Mouse (Mus musculus): ENCODE measurements around the gene Mccc2. TPM values are rescaled to one million over a fixed set of nuclear protein-coding genes. Genes with fewer than 3 reads are reported as not detected.

Gene Mccc2
- total RNA-seq (2021), result 10 to 100 TPM; 29.2 to 33.6 TPM
- long read RNA-seq, experiment 1, transcript Mccc2-201 (17 exons, 2,123 nt), result major isoform, 47 of 54 reads
- long read RNA-seq, experiment 1, partial matches to known transcripts, result 2 of 54 reads
- long read RNA-seq, experiment 1, other reads (novel, unspliced or antisense), result 5 of 54 reads
- long read RNA-seq, experiment 2, transcript Mccc2-201 (17 exons, 2,123 nt), result major isoform, 46 of 56 reads
- long read RNA-seq, experiment 2, partial matches to known transcripts, result 2 of 56 reads
- long read RNA-seq, experiment 2, other reads (novel, unspliced or antisense), result 8 of 56 reads

DNA sequence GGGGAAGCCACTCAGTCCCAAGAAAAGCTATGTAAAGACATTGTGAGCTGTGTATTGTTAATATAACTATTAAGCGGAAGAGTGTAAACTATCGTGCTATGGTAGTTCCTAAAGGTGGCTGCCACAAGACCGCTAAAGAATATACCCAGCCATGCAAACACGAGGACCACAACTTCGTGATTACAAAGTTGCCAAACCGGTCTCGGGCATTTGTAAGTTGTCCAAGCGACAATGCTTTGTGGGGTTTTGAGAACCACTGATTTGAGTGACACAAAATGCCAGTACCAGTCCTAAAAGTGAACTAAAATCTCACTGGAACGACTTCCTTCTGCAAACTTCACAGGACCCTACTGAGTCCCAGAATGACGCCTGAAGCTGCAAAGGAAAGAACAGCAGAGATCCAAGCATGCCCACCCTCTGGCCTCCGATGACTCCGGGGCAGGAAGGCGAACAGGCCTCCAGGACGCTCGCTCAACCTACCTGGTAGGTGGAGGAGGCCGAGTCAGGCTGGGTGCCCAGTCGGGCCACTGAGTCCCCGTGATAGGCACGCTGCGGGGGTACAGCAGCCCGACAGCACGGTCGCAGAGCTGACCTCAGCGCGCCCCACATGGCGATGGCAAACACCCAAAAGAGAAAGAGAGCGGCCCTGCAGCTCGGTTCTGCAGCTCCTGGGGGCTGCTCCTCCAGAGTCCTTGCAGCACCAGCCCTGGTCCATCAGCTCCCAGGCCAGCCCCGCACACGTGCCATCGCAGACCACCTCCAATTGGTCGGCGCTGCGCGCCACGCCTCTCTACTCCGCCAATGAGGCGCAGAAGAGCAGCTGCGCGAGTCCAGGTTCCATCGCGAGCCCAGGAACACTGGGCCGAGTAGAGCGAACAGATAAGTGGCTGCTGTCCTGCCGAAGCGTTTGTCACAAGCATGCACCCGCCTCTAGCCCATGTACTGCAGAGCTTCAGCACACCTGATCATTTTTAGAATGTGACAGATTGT is at the start of gene Mccc2:
TSS of gene Mccc2 (minus strand) at position 734 of the 990 bp plus-strand sequence.
- DNase-seq (ENCODE audit: low spot score), result peak; percentile 77

GRCm38 (mm10) chr13:100063936-100064335 is 48.5 kb upstream of the Mccc2 start:
- DNase-seq (ENCODE audit: low spot score), result no peak

- DNase-seq (ENCODE audit: low spot score), result peak; percentile 10
Measured at GRCm38 (mm10) chr13:100057738-100058137, 42.3 kb upstream of the Mccc2 start.

GRCm38 (mm10) chr13:100026013-100026412 is 10.6 kb upstream of the Mccc2 start:
- DNase-seq (ENCODE audit: low spot score), result no peak

DNA sequence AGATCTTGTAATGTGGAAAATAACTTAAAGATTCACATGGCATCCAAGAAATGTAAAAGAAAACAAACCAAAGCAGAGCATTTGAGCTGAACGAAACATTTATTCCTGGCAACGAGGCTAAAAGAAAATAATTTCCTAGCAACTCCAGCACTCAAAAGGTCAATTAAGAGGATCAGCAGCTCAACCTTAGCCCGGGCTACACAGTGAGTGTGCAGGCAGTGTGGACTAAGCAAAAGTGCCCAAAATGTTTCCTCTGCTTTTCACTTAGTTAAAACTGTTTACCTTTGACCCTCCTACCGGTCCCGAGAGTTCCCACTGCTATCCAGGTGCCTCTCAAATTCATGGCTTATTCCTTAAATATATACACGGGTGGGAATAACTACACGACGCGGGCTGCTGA is 1.5 kb upstream of the Mccc2 start:
- DNase-seq (ENCODE audit: low spot score), result no peak

- DNase-seq (ENCODE audit: low spot score), result no peak
Measured at GRCm38 (mm10) chr13:100015937-100016336, 498 bp upstream of the Mccc2 start.

- DNase-seq (ENCODE audit: low spot score), result no peak
Measured at GRCm38 (mm10) chr13:100005911-100006496, 9.4 kb downstream of the Mccc2 start.

DNA sequence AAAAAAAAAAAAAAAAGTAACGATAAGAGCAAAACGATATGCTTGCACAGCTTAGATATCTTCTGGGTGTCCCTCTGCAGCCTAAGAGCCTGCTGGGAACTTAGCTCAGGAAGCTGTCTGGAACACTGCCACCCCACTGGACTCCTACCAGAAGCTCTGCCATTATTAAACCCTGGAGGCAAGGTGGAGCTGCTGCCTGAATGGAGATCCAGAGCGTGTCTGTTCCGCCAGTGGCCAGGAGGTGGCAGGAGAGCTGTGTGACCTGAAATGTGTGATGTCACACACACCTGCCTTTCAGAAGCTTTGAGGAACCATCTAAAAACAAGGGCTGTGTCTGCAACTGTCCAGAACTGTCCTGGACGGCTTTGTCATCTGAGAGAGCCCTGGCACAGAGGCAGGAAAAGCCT is 13.6 kb downstream of the Mccc2 start:
- peak; percentile 89 for DNase-seq (ENCODE audit: low spot score)

DNA sequence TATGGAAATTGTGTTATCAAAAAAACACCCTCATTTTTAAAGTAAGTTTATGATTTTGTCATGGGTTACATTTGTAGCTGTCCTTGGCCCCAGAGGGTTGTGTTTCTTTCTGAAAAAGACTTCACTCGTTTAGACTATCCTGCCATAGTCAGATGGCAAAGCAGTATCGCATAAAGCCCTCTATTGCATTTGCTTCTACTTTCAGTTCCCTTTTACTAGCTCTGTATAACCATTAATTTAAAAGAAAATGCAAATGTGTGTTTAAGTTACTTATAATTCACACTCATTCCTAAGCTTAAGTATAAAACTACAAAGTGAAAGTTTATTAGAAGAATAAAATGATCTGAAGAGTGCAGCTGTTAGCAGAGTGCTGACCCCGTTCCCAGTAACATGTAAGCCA is 16.4 kb downstream of the Mccc2 start:
- DNase-seq (ENCODE audit: low spot score), result no peak

GRCm38 (mm10) chr13:99998099-99998498 is 17.3 kb downstream of the Mccc2 start:
- DNase-seq (ENCODE audit: low spot score), result no peak

DNA sequence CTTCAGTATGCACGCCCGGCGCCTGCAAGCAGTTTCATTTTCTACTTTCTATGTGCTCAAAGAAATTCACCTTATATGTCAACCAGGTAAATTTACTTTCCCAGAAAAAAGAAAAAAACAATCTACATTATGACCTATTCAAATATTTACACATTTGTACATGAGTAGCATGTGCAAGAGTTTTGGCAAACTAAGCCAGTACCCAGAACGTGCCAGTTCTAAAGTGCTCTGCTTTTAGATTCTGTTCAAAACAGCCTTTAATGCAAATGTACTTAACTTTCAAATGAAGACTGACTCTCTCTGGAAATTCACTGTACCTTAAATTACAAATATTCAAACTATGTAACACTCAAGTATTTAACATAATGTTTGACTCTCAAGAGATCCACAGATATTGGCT is 25.8 kb downstream of the Mccc2 start:
- DNase-seq (ENCODE audit: low spot score), result no peak

DNA sequence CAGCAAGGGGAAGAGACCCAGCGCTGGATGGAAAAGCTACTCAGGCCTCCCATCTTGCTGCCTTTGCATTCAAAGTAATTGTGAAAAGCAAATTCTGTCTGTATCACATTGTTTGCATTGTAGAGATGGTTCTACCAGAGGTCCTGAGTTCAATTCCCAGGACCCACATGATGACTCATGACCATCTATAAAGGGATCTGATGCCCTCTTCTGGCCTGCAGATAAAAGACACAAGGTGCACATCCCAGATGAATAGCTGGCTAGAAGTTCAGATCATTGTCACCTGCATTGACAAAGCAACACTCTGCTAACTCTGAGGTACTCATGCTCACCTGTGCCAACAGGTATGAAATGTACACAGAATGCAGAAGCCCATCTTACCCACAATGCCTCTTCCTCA is 32.1 kb downstream of the Mccc2 start:
- no peak for DNase-seq (ENCODE audit: low spot score)

DNA sequence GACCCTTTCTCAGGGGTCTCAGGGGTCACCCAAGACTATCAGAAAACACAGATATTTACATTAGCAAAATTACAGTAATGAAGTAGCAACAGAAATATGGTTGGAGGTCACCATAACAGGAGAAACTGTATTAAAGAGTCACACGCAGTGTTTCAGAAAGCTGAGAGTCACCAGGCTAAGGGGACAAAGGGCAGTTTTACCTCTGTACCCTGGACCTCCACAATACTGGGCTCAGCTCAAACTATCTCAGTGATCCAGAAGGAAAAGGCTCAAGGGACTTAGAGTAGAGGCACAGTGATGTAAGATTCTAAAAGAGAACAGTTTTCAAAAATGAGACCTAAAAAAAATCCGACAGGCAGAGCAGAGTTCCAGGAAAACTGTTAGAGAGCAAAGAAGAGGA is 36.0 kb downstream of the Mccc2 start:
- no peak for DNase-seq (ENCODE audit: low spot score)

GRCm38 (mm10) chr13:99970089-99970488 is 45.4 kb downstream of the Mccc2 start:
- DNase-seq (ENCODE audit: low spot score), result no peak

- DNase-seq (ENCODE audit: low spot score), result no peak
Measured at GRCm38 (mm10) chr13:99967013-99967678, 48.3 kb downstream of the Mccc2 start.

DNA sequence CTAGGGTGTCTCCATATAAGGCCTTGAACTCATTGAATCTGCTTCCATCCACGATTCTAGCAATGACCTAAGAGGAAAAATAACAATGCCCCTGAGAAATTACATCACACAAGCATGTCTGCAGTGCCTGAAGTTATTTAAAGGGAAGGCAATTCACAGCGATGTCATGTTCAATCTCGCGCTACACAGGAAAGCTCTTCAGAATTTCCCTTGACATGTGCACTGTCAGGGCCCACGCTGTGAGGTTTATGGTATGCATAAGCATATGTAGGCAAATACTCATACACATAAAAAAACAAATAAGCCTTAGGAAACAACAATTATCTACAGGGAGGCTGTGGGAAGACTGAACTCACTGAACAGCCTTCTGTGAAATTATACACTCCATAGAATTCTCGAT is 51.6 kb downstream of the Mccc2 start:
- no peak for DNase-seq (ENCODE audit: low spot score)

- DNase-seq (ENCODE audit: low spot score), result no peak
Measured at GRCm38 (mm10) chr13:99961661-99962060, 53.8 kb downstream of the Mccc2 start.

DNA sequence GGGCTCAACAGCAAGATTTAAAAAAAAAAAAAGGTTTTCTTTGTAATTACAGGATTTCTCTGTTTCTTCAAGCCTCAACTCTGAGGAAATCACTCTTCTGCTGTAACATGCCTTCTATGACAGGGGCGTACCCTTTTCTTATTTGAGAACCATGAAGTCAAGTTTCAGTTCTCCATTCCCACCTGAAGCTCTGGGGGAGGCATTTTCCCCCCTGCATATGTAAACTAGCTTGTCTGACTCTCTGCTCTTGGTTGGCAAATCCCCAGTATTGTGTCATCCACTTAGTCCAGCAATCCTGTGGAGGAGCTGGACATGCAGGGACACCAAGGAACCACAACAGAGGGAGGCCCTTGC is 59.9 kb downstream of the Mccc2 start:
- DNase-seq (ENCODE audit: low spot score), result no peak

GRCm38 (mm10) chr13:99954902-99955590 is 60.4 kb downstream of the Mccc2 start:
- no peak for DNase-seq (ENCODE audit: low spot score)

DNA sequence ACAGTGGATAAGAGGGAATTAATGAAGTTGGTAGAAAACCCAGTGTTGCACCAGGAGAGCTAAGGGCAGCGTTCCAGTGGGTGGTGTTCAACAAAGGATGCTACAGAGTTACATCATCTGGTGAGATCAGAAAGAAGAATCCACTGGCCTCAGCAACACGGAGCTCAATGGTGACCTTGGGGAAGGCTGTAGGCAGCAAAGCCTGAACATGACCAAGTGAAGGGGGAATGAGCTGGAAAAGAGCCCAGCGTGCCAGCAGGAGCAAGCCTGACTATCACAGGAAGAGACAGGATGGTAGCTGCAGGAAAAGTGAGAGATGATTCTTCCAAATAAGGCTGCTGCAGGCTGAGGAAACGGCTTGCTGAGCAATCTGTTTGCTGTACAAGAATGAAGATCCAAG is 68.0 kb downstream of the Mccc2 start:
- DNase-seq (ENCODE audit: low spot score), result peak; percentile 7

DNA sequence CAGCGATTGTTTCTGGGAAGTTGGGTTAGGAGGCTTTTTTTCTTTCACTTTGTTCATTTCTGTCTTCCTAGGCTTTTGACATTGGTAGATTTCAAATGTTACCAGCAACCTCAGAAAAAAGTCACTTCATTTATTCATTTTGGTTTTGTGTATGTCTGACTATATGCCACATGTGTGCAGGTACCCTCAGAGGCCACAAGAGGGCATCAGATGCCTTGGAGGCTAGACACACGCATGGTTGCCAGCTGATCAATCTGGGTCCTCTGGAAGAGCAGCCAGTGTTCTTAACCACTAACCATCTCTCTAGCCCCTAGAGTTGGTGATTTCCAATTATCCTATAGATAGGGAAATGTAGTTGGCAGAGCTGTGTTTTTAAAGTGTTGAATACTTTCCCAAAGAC is 71.9 kb downstream of the Mccc2 start:
- no peak for DNase-seq (ENCODE audit: low spot score)

Measured in gastrocnemius, adult 18-20 months (tissue).